ENCODE assay signal across 9 mouse cellular contexts in the genomic region with DNA sequence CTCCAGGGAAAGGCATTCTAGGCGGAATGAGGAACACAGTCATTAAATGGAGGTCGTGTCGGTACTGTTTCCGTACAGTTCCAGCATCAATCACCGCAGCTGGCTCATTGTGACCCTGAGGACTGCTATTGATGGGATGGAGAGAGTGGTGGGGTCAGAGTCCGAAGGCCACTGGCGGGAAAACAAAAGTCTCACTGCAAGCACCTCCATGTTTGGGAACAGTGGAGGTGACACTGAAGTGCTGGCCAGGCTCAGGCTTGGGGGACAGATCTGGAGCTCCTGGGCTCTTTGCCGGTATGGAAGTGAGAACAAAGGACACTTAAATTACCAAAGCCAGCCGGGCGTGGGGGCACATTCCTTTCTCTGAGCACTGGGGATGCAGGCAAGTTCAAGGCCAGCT. TPM values are rescaled to one million over a fixed set of nuclear protein-coding genes. Genes with fewer than 3 reads are reported as not detected.
DNase-seq lines count a peak whose midpoint lies in the region; ATAC-seq and TF ChIP-seq lines count a peak whose summit lies in the region.
"Had no signal": no experiment of that assay in that cellular context is flagged by ENCODE, and none has a peak within 500 bp of the region (broad histone marks: within the 10 kb centered on the region; RNA-seq: fewer than 3 reads in every experiment).

No protein-coding gene starts in this region.

- no peak for ATAC-seq in kidney, embryonic 14.5 days (ENCODE audit: low FRiP score, low TSS enrichment)
- ATAC-seq in liver, postnatal 0 days, result peak; percentile 76
- ATAC-seq in CD4-positive, CD25-positive, alpha-beta regulatory T cell, adult 4 months, result no peak

- no peaks in the 10 kb centered on the region for H3K27me3 ChIP-seq in liver, adult 2 months (ENCODE audit: control insufficient read depth, insufficient read depth, low read length)
- no peaks in the 10 kb centered on the region for H3K27me3 ChIP-seq in kidney, embryonic 14.5 days (ENCODE audit: control insufficient read depth, insufficient read depth, low read length)
- no peaks in the 10 kb centered on the region for H3K27me3 ChIP-seq in liver, postnatal 0 days (ENCODE audit: insufficient read depth, low read length)

- DNase-seq in liver, adult 2 months (ENCODE audit: extremely low read depth, low read depth, low spot score), result peak; percentile 86
- no peak for DNase-seq in liver
- DNase-seq in embryo, embryonic 11 days, result peak; percentile 15
- DNase-seq in liver, postnatal 0 days, result peak; percentile 65
- DNase-seq in left cerebral cortex, postnatal 10 days (ENCODE audit: extremely low spot score in 1 of 2, low spot score in 2 of 2), result no peak
- DNase-seq: cerebellum, adult 11-12 months; layer of hippocampus, adult 9-11 months had no signal

- H3K27ac ChIP-seq in liver, adult 2 months (replicated peaks; ENCODE audit: insufficient read depth, low read depth, low read length), result peak overlapping the region; percentile 63
- H3K27ac ChIP-seq in kidney, embryonic 14.5 days (ENCODE audit: low read depth, low read length), result peak overlapping the region; percentile 79
- peak overlapping the region; percentile 73 for H3K27ac ChIP-seq in liver, postnatal 0 days (ENCODE audit: low read depth)

- TF ChIP-seq EP300 in liver, postnatal 0 days (IDR thresholded peaks at IDR 0.05; ENCODE audit: low read depth), result no peak

- TF ChIP-seq POLR2A in liver, adult 2 months (IDR thresholded peaks at IDR 0.05; ENCODE audit: extremely low read depth, insufficient read depth, low read length), result no peak

- H3K4me3 ChIP-seq in liver, adult 2 months (ENCODE audit: insufficient read depth, low read depth, low read length), result no peak overlapping the region
- no peak overlapping the region for H3K4me3 ChIP-seq in kidney, embryonic 14.5 days (ENCODE audit: low read length)
- no peak overlapping the region for H3K4me3 ChIP-seq in liver, postnatal 0 days (ENCODE audit: low read depth, low read length)

- no peak overlapping the region for H3K4me2 ChIP-seq in kidney, embryonic 14.5 days (replicated peaks; ENCODE audit: low read depth, low read length)
- peak overlapping the region; percentile 39 for H3K4me2 ChIP-seq in liver, postnatal 0 days (ENCODE audit: low read depth, low read length)

- H3K79me2 ChIP-seq in liver, adult 2 months (ENCODE audit: control insufficient read depth, insufficient read depth, low read length), result peaks cover 37% of the 10 kb centered on the region

- no peak for TF ChIP-seq CTCF in liver, adult 2 months (IDR thresholded peaks at IDR 0.05; ENCODE audit: low read depth, low read length)
- no peak for TF ChIP-seq CTCF in liver, postnatal 0 days (IDR thresholded peaks at IDR 0.05; ENCODE audit: low read depth)

- H3K36me3 ChIP-seq in liver, adult 2 months (ENCODE audit: control insufficient read depth, insufficient read depth, low read length), result peaks cover 6% of the 10 kb centered on the region; the same call in 1 of the 2 replicates
- peaks cover 26% of the 10 kb centered on the region for H3K36me3 ChIP-seq in kidney, embryonic 14.5 days (ENCODE audit: control insufficient read depth, insufficient read depth, low read length)
- peaks cover 19% of the 10 kb centered on the region for H3K36me3 ChIP-seq in liver, postnatal 0 days (replicated peaks; ENCODE audit: insufficient read depth, low read length)

- no peak overlapping the region for H3K9ac ChIP-seq in liver, adult 2 months (ENCODE audit: low read depth, low read length)
- H3K9ac ChIP-seq in kidney, embryonic 14.5 days (ENCODE audit: low read depth, low read length), result 0 out of 2 replicates have a peak overlapping the region, but pooled peaks have one; percentile 31
- no peak overlapping the region for H3K9ac ChIP-seq in liver, postnatal 0 days (replicated peaks)

- no peaks in the 10 kb centered on the region for H3K9me3 ChIP-seq in kidney, embryonic 14.5 days (ENCODE audit: control insufficient read depth, low read length)
- no peaks in the 10 kb centered on the region for H3K9me3 ChIP-seq in liver, postnatal 0 days (ENCODE audit: low read length)

- peaks cover 21% of the 10 kb centered on the region for H3K4me1 ChIP-seq in liver, adult 2 months (ENCODE audit: control insufficient read depth, insufficient read depth, low read length)
- peaks cover 42% of the 10 kb centered on the region for H3K4me1 ChIP-seq in kidney, embryonic 14.5 days (ENCODE audit: control insufficient read depth, insufficient read depth, low read length)
- H3K4me1 ChIP-seq in liver, postnatal 0 days (ENCODE audit: insufficient read depth), result peaks cover 20% of the 10 kb centered on the region

- WGBS in liver, adult 2 months, result 12% methylated on average over 10 of the region's 10 CpGs
- WGBS in kidney, embryonic 14.5 days, result 26% methylated on average over 10 of the region's 10 CpGs
- WGBS in liver, postnatal 0 days (ENCODE audit: insufficient replicate concordance), result 63% methylated on average over 10 of the region's 10 CpGs

- intact Hi-C loops in left cerebral cortex, postnatal 10 days (cut with DNase I), result no loop called here

RNA-seq across cellular contexts. Expression of a gene that starts 3.6 kb away (rescaled TPM):
- 14.8 and 18.3 TPM in 2 replicates for total RNA-seq in liver, adult 2 months (2014; rRNA removed)
- 23.2 and 28.8 TPM in 2 replicates for polyA plus RNA-seq in liver, adult 2 months (2012; rRNA removed)
- polyA plus RNA-seq in kidney, embryonic 14.5 days (2014; fragmentation: Nextera tagmentation; extraction: Ambion mirVana), result 44.3 and 56.0 TPM in 2 replicates
- polyA plus RNA-seq in liver, postnatal 0 days (2015; fragmentation: Nextera tagmentation; extraction: Ambion mirVana), result 7.7 and 10.3 TPM in 2 replicates
- 10 to 100 TPM; 71.3 to 75.0 TPM for total RNA-seq in left cerebral cortex, postnatal 10 days (2021)
- 10 to 100 TPM; 25.2 to 36.2 TPM for polyA plus RNA-seq in CD4-positive, CD25-positive, alpha-beta regulatory T cell, adult 4 months (2017; shearing (Covaris generic))

RNA-seq across cellular contexts. Expression of a gene that starts 9.4 kb away (rescaled TPM):
- total RNA-seq in liver, adult 2 months (2014; rRNA removed), result 709 and 835 TPM in 2 replicates
- polyA plus RNA-seq in liver, adult 2 months (2012; rRNA removed), result 607 and 623 TPM in 2 replicates
- 1,879 and 2,111 TPM in 2 replicates for polyA plus RNA-seq in kidney, embryonic 14.5 days (2014; fragmentation: Nextera tagmentation; extraction: Ambion mirVana)
- polyA plus RNA-seq in liver, postnatal 0 days (2015; fragmentation: Nextera tagmentation; extraction: Ambion mirVana), result 793 and 822 TPM in 2 replicates
- 100 to 1,000 TPM; 400 to 410 TPM for total RNA-seq in left cerebral cortex, postnatal 10 days (2021)
- 1,000 to 10,000 TPM; 4,123 to 4,128 TPM for polyA plus RNA-seq in CD4-positive, CD25-positive, alpha-beta regulatory T cell, adult 4 months (2017; shearing (Covaris generic))

Comparison
In these comparisons a context has a peak if more than half of its experiments do, and no peak if none do; other contexts are left out.
1. DNase-seq: peak in liver, adult 2 months (single experiment), embryo, embryonic 11 days (single experiment) and liver, postnatal 0 days (single experiment); none in liver (single experiment) and left cerebral cortex, postnatal 10 days (0 of 2).
2. Peak in every context shown above with its lines, with median percentiles within 50 percentile points of each other: H3K27ac ChIP-seq.